In genomic region chr14:109359914-109360313, GRCm38 (mm10) we compare ENCODE assay signal across 17 mouse cellular contexts.
A peak's percentile ranks its signal among the peaks of the same experiment; 100 is the strongest.
DNase-seq lines count a peak whose midpoint lies in the region; ATAC-seq lines count a peak whose summit lies in the region.
"Had no signal": no experiment of that assay in that cellular context is flagged by ENCODE, and none has a peak within 500 bp of the region (broad histone marks: within the 10 kb centered on the region; RNA-seq: fewer than 3 reads in every experiment).

No protein-coding gene starts in this region.

- H3K9me3 ChIP-seq in liver, embryonic 12.5 days (replicated peaks): no peaks in the 10 kb centered on the region
- H3K9me3 ChIP-seq: forebrain, embryonic 15.5 days; heart, embryonic 12.5 days; liver, embryonic 15.5 days; midbrain, embryonic 12.5 days had no signal

- H3K4me3 ChIP-seq in liver, embryonic 12.5 days: no peak overlapping the region
- H3K4me3 ChIP-seq: forebrain, embryonic 15.5 days; heart, embryonic 12.5 days; liver, embryonic 15.5 days; midbrain, embryonic 12.5 days; myocyte had no signal

- intact Hi-C loops in left cerebral cortex, postnatal 25 days (cut with DNase I): loop anchor here (5.0 kb wide), 1 partner anchor 448 kb away; the partner anchor contains the start of gene Slitrk1
- intact Hi-C loops in heart, postnatal 25 days (cut with DNase I): no loop called here

- H3K4me2 ChIP-seq in liver, embryonic 12.5 days: no peak overlapping the region
- H3K4me2 ChIP-seq: forebrain, embryonic 15.5 days; heart, embryonic 12.5 days; liver, embryonic 15.5 days; midbrain, embryonic 12.5 days had no signal

- DNase-seq in brain, adult 2 months (ENCODE audit: low read depth, low spot score): peak; percentile 92
- DNase-seq in frontal cortex, postnatal 10 days (ENCODE audit: low spot score in 2 of 2): peak; percentile 20 to 35
- DNase-seq in layer of hippocampus, postnatal 14 days (ENCODE audit: low spot score in 2 of 2): peak; percentile 3 to 42
- DNase-seq in left cerebral cortex, postnatal 25 days (ENCODE audit: low spot score in 2 of 2): peak; percentile 75 to 96
- no peak for DNase-seq in gastrocnemius, postnatal 25 days
- DNase-seq in heart, postnatal 25 days (ENCODE audit: low spot score): no peak
- DNase-seq: cerebellum, adult 9-11 months; embryo, embryonic 11 days; heart, postnatal 4 days; lung, postnatal 14 days had no signal

- H3K9ac ChIP-seq in liver, embryonic 12.5 days: no peak overlapping the region
- H3K9ac ChIP-seq: forebrain, embryonic 15.5 days; heart, embryonic 12.5 days; liver, embryonic 15.5 days; midbrain, embryonic 12.5 days had no signal

- H3K27me3 ChIP-seq in liver, embryonic 12.5 days (replicated peaks): no peaks in the 10 kb centered on the region
- H3K27me3 ChIP-seq: forebrain, embryonic 15.5 days; heart, embryonic 12.5 days; liver, embryonic 15.5 days; midbrain, embryonic 12.5 days had no signal

- no peak for ATAC-seq in liver, embryonic 12.5 days
- no peak for ATAC-seq in inflammation-experienced regulatory T-cells, adult 6 months
- ATAC-seq: forebrain, embryonic 15.5 days had no signal

- H3K36me3 ChIP-seq in liver, embryonic 12.5 days: no peaks in the 10 kb centered on the region
- H3K36me3 ChIP-seq: forebrain, embryonic 15.5 days; heart, embryonic 12.5 days; liver, embryonic 15.5 days; midbrain, embryonic 12.5 days had no signal

- WGBS in liver, embryonic 12.5 days (ENCODE audit: insufficient replicate concordance): 68% methylated on average over 4 of the region's 4 CpGs

- H3K27ac ChIP-seq in liver, embryonic 12.5 days: no peak overlapping the region
- H3K27ac ChIP-seq: forebrain, embryonic 15.5 days; liver, embryonic 15.5 days; midbrain, embryonic 12.5 days had no signal

- no peaks in the 10 kb centered on the region for H3K4me1 ChIP-seq in liver, embryonic 12.5 days
- H3K4me1 ChIP-seq: forebrain, embryonic 15.5 days; heart, embryonic 12.5 days; liver, embryonic 15.5 days; midbrain, embryonic 12.5 days had no signal

Comparison
In these comparisons a context has a peak if more than half of its experiments do, and no peak if none do; other contexts are left out.
1. DNase-seq: peak in brain, adult 2 months (single experiment), frontal cortex, postnatal 10 days (2 of 2), layer of hippocampus, postnatal 14 days (2 of 2) and left cerebral cortex, postnatal 25 days (2 of 2); none in gastrocnemius, postnatal 25 days (single experiment) and heart, postnatal 25 days (single experiment).